Mouse (Mus musculus): ENCODE data around the gene Alkbh5.

GRCm38 (mm10) chr11:60538371-60539281, 2.4 kb downstream of the Alkbh5 start:
- TF ChIP-seq CTCF (IDR thresholded peaks at IDR 0.05; ENCODE audit: low read depth) (no peak), EP300 (IDR thresholded peaks at IDR 0.05; ENCODE audit: low read depth) (no peak)

Data from liver, postnatal 0 days (tissue).